Mouse (Mus musculus): ENCODE measurements at regions not wholly inside any gene's neighbourhood (a gene's known extent, or its start where the extent isn't known, plus 50 kb on each side); places are given as distances from the start of the nearest gene placed in this dataset.
A peak's percentile ranks its signal among the peaks of the same experiment; 100 is the strongest.

DNA sequence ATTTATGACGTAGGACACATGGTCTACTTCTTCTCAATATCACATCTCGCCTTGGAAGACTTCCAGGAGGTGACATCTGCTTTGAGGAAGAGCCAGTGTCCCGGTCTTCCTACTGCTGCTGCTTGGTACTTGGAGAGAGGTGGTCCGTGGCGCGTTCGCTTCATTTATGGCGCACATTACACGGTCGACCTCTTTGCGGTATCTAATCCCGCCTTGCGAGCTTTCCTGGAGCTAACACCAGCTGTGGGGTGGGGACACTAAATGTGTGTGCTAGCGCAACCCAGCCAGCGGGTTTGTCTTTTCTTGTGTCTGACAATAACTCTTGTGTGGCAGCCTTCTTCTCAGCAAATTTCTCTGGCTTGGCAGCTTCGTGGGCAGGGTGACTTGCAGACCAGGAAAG lies 112.3 kb upstream of the Rtl1 start:
- no peak overlapping the region for H3K27ac ChIP-seq (ENCODE audit: insufficient read depth, low read depth)
- dilution Hi-C loops (cut with MboI; ENCODE audit: extremely low pct_ligation_motif_present, extremely low pct_unique_long_range_greater_than_20kb, low sequenced_read_pairs) = no loop called here
- H3K9ac ChIP-seq (ENCODE audit: insufficient read depth, low read depth) = no peak overlapping the region
- DNase-seq (ENCODE audit: extremely low read depth) = no peak
- no peaks in the 10 kb centered on the region for H3K4me1 ChIP-seq (ENCODE audit: control insufficient read depth in 1 of 2, insufficient read depth in 2 of 2)
- H3K79me2 ChIP-seq (replicated peaks; ENCODE audit: control insufficient read depth, extremely low read depth, insufficient read depth, poor library complexity, severe bottlenecking) = no peaks in the 10 kb centered on the region
- H3K9me3 ChIP-seq (replicated peaks; ENCODE audit: low read length) = peaks cover 90% of the 10 kb centered on the region
- TF ChIP-seq MEF2A (IDR thresholded peaks at IDR 0.05; ENCODE audit: borderline replicate concordance, low read depth, low read length) = no peak
- TF ChIP-seq JUND (conservative IDR thresholded peaks at IDR 0.05; ENCODE audit: low read depth, low read length) = no peak
- TF ChIP-seq SIN3A (IDR thresholded peaks at IDR 0.05; ENCODE audit: low read length) = no peak
- no peak for TF ChIP-seq MYC (IDR thresholded peaks at IDR 0.05; ENCODE audit: low read depth, low read length)
- no peak for TF ChIP-seq JUN (IDR thresholded peaks at IDR 0.05; ENCODE audit: insufficient read depth, low read depth, low read length)
- TF ChIP-seq E2F4 (IDR thresholded peaks at IDR 0.05; ENCODE audit: insufficient replicate concordance, low read depth, low read length) = no peak
- no peak for TF ChIP-seq NRF1 (IDR thresholded peaks at IDR 0.05; ENCODE audit: low read depth, low read length)
- TF ChIP-seq NELFE (IDR thresholded peaks at IDR 0.05; ENCODE audit: low read depth, low read length) = no peak
- TF ChIP-seq CHD1 (IDR thresholded peaks at IDR 0.05; ENCODE audit: low read depth, low read length) = no peak
- TF ChIP-seq POLR2AphosphoS2 (IDR thresholded peaks at IDR 0.05; ENCODE audit: low read depth, low read length) = no peak
- in situ Hi-C loops (cut with MboI; ENCODE audit: low pct_ligation_motif_present, low pct_unique_long_range_greater_than_20kb, low sequenced_read_pairs) = no loop called here
- no peak overlapping the region for H3K4me3 ChIP-seq (replicated peaks in 1 of 3; ENCODE audit: low read depth in 2 of 3, low read length in 2 of 3, poor library complexity in 1 of 3)
- H3K36me3 ChIP-seq (replicated peaks in 1 of 2; ENCODE audit: control insufficient read depth in 1 of 2, insufficient read depth in 1 of 2, low read length in 1 of 2) = no peaks in the 10 kb centered on the region
- H3K27me3 ChIP-seq (replicated peaks) = no peaks in the 10 kb centered on the region
- H3K4me2 ChIP-seq (ENCODE audit: insufficient read depth, low read depth, poor library complexity, severe bottlenecking) = no peak overlapping the region

DNA sequence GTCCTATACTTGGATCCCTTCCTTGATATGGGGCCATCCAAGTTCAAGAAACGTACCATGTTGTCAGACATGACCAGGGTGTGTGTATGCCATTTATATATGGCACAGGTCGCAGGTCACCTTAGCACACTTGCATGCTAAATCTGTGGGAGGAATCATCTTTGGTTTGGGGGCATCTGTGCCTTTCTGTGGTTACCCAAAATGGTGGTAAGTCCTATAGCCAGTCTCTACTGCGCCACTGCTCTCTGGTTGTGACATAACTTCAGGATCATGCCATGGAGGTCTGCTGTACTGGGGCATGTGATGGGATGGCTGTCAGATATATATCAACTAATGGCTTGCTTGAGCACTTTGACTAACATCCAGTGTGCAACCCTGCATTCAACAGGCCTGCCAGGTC lies 112.9 kb upstream of the Rtl1 start:
- Histone ChIP-seq H3K79me2 (replicated peaks; ENCODE audit: control insufficient read depth, extremely low read depth, insufficient read depth, poor library complexity, severe bottlenecking) (no peaks in the 10 kb centered on the region), H3K27ac (ENCODE audit: insufficient read depth, low read depth) (no peak overlapping the region), H3K27me3 (replicated peaks) (no peaks in the 10 kb centered on the region), H3K4me2 (ENCODE audit: insufficient read depth, low read depth, poor library complexity, severe bottlenecking) (no peak overlapping the region), H3K4me3 (replicated peaks in 1 of 3; ENCODE audit: low read depth in 2 of 3, low read length in 2 of 3, poor library complexity in 1 of 3) (peak overlapping the region in 1 of 3 experiments; percentile 1), H3K9ac (ENCODE audit: insufficient read depth, low read depth) (no peak overlapping the region), H3K36me3 (replicated peaks in 1 of 2; ENCODE audit: control insufficient read depth in 1 of 2, insufficient read depth in 1 of 2, low read length in 1 of 2) (no peaks in the 10 kb centered on the region), H3K9me3 (replicated peaks; ENCODE audit: low read length) (peaks cover 93% of the 10 kb centered on the region), H3K4me1 (ENCODE audit: control insufficient read depth in 1 of 2, insufficient read depth in 2 of 2) (no peaks in the 10 kb centered on the region)
- no peak for DNase-seq (ENCODE audit: extremely low read depth)
- in situ Hi-C loops (cut with MboI; ENCODE audit: low pct_ligation_motif_present, low pct_unique_long_range_greater_than_20kb, low sequenced_read_pairs) (no loop called here), dilution Hi-C loops (cut with MboI; ENCODE audit: extremely low pct_ligation_motif_present, extremely low pct_unique_long_range_greater_than_20kb, low sequenced_read_pairs) (no loop called here)
- TF ChIP-seq HCFC1 (IDR thresholded peaks at IDR 0.05; ENCODE audit: low read depth, low read length) (no peak), ELF1 (IDR thresholded peaks at IDR 0.05; ENCODE audit: low read depth, low read length) (no peak), SMC3 (IDR thresholded peaks at IDR 0.05; ENCODE audit: low read depth, low read length) (no peak), ZNF384 (IDR thresholded peaks at IDR 0.05; ENCODE audit: low read depth, low read length) (no peak), JUND (conservative IDR thresholded peaks at IDR 0.05; ENCODE audit: low read depth, low read length) (no peak), GABPA (IDR thresholded peaks at IDR 0.05; ENCODE audit: insufficient replicate concordance, low read depth, low read length) (no peak), CHD2 (IDR thresholded peaks at IDR 0.05; ENCODE audit: low read length) (no peak), MEF2A (IDR thresholded peaks at IDR 0.05; ENCODE audit: borderline replicate concordance, low read depth, low read length) (no peak), KAT2A (IDR thresholded peaks at IDR 0.05; ENCODE audit: insufficient replicate concordance, low read length) (no peak), CTCF (conservative IDR thresholded peaks at IDR 0.05 in 1 of 2, IDR thresholded peaks at IDR 0.05 in 1 of 2; ENCODE audit: low read depth in 2 of 2, low read length in 2 of 2) (no peak), USF1 (IDR thresholded peaks at IDR 0.05; ENCODE audit: low read depth, low read length) (no peak), CHD1 (IDR thresholded peaks at IDR 0.05; ENCODE audit: low read depth, low read length) (no peak), POLR2AphosphoS2 (IDR thresholded peaks at IDR 0.05; ENCODE audit: low read depth, low read length) (no peak), MYC (IDR thresholded peaks at IDR 0.05; ENCODE audit: low read depth, low read length) (no peak), MAZ (IDR thresholded peaks at IDR 0.05; ENCODE audit: low read depth, low read length) (no peak), NELFE (IDR thresholded peaks at IDR 0.05; ENCODE audit: low read depth, low read length) (no peak), NRF1 (IDR thresholded peaks at IDR 0.05; ENCODE audit: low read depth, low read length) (no peak), POLR2A (IDR thresholded peaks at IDR 0.05; ENCODE audit: low read depth, low read length) (no peak), TCF12 (IDR thresholded peaks at IDR 0.05; ENCODE audit: low read depth, low read length) (no peak)

Data from CH12.LX (cell line).